Mouse (Mus musculus) erythroblast, embryonic 14.5 days (primary cell): ENCODE data around the gene Tsn. TPM values are rescaled to one million over a fixed set of nuclear protein-coding genes. Genes with fewer than 3 reads are reported as not detected.

Experiments
- H3K27me3 ChIP-seq: 2 replicates; pipeline ENCODE4 v1.6.1; 2012; ENCODE audit warnings: inconsistent platforms; ENCODE audit not compliant: control insufficient read depth
- H3K36me3 ChIP-seq: 2 replicates; pipeline ENCODE4 v1.6.1; 2012; ENCODE audit warnings: mild to moderate bottlenecking, inconsistent platforms; ENCODE audit not compliant: control insufficient read depth
- H3K4me1 ChIP-seq: 2 replicates; pipeline ENCODE4 v1.6.1; 2012; ENCODE audit warnings: inconsistent platforms; ENCODE audit not compliant: control insufficient read depth
- H3K4me3 ChIP-seq: replicated peaks from 2 replicates; pipeline ENCODE3; 2012; ENCODE audit warnings: moderate library complexity, mild to moderate bottlenecking, inconsistent platforms
- H3K9me3 ChIP-seq: 2 replicates; pipeline ENCODE4 v1.6.1; 2012; ENCODE audit warnings: low read length, inconsistent platforms, mixed read lengths; ENCODE audit not compliant: control insufficient read depth
- GATA1 ChIP-seq: IDR thresholded peaks from 2 replicates; pipeline ENCODE4 v1.6.1; 2012; ENCODE audit warnings: low read length, inconsistent platforms, mixed read lengths
- TAL1 ChIP-seq: IDR thresholded peaks from 3 replicates; pipeline ENCODE4 v1.6.1; 2012; ENCODE audit warnings: low read length, inconsistent platforms, mixed read lengths
- polyA plus RNA-seq: library from polyadenylated mRNA; stranded (reverse); fragments of >175 nt; gene quantifications from 2 replicates; pipeline ENCODE4 v1.2.3, GENCODE M21; 2012

Gene Tsn
- 0.57 and 1.0 TPM in 2 replicates for polyA plus RNA-seq

DNA sequence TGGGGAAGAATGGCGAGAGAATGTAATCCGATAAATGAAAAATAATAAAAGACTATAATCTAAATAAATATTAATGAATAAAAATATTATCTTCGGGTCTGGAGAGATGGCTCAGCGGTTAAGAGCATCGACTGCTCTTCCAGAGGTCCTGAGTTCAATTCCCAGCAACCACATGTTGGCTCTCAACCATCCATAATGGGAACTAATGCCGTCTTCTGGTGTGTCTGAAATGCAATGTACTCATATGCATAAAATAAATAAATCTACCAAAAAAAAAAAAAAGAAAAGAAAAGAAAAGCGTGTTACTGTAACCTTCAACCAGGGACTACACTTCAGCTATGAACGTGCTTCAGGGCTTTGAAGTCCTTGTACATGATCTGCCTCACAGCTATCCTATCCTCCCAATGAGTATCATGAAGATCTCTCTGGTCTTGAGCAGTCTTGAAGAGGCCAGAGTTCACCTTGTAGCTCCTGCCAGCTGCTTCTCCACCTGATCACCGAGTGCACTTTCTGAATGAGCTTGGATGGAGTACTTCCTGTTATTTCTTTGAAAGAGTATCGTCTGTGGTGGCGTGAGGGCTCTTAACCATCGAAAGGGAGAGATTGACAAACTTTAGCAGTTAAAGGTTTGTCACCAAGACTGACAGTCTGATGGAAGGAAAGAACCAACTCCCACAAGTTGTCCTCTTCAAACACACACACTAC lies at the start of gene Tsn:
Tsn (minus strand) TSS at position 118 of the 705 bp plus-strand sequence.
- Histone ChIP-seq H3K27me3 (peaks cover 2% of the 10 kb centered on the region; the same call in 1 of the 2 replicates), H3K9me3 (no peaks in the 10 kb centered on the region), H3K4me3 (peak within 1 kb of the TSS; percentile 90), H3K4me1 (peaks cover 18% of the 10 kb centered on the region), H3K36me3 (peaks cover 21% of the 10 kb centered on the region)
- no peak for TF ChIP-seq TAL1
- TF ChIP-seq GATA1 = no peak

DNA sequence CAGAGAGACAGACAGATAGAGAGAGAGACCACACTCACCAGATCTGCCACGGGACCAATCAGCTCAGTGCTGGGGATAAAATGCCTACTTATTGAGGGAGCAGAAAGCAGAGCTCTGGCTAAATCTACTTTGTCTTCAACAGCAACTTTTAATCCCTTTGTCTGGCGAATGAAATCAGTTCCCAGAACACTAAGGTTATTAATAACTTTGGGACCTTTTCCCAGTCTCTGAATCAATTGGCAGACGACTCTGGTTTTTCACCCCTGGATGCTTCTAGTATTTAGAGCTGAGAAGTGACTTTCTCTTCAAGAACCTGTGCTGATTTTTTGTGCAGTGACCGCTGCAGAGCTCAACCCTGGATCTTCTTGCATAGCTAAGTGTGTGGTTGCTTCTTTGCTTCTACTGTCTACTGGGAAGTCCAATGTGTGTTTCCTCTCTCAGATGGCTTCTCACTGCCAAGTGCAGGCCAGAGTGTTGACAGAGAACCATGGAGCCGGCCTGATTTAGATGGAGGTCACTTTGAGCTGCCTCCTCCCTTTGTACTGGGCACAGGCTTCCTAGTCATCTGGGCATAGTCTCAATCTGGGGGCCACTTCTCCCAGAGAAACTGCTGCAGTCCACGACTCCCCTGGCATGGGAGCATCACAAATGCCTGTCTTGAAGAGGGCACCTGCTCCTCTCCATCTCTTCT lies 47.7 kb upstream of the Tsn start:
- H3K4me3 ChIP-seq = no peak overlapping the region
- TF ChIP-seq TAL1 = no peak
- no peak for TF ChIP-seq GATA1
- H3K9me3 ChIP-seq = no peaks in the 10 kb centered on the region
- H3K36me3 ChIP-seq = no peaks in the 10 kb centered on the region
- H3K4me1 ChIP-seq = no peaks in the 10 kb centered on the region
- no peaks in the 10 kb centered on the region for H3K27me3 ChIP-seq

DNA sequence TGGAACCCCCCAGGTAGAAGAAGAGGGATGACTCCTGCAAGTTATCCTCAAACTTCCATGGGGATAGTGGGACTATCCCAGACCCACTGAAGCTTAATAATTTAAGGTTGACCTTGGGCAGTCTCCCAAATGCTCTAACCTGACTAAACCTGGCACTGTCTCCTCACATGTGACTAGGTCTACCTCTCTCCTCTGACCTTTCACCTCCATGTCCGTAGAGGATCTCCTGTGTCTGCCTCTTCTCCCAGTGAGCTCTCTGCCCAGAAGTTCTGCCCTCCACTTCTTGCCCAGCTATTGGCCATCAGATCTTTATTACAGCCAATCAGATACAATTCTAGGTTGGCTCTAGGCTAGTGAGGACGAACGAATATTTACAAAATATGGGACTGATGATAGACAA lies 38.4 kb upstream of the Tsn start:
- H3K4me1 ChIP-seq = no peaks in the 10 kb centered on the region
- no peaks in the 10 kb centered on the region for H3K27me3 ChIP-seq
- TF ChIP-seq GATA1 (no peak), TAL1 (no peak)
- no peaks in the 10 kb centered on the region for H3K36me3 ChIP-seq
- H3K4me3 ChIP-seq = no peak overlapping the region
- no peaks in the 10 kb centered on the region for H3K9me3 ChIP-seq

DNA sequence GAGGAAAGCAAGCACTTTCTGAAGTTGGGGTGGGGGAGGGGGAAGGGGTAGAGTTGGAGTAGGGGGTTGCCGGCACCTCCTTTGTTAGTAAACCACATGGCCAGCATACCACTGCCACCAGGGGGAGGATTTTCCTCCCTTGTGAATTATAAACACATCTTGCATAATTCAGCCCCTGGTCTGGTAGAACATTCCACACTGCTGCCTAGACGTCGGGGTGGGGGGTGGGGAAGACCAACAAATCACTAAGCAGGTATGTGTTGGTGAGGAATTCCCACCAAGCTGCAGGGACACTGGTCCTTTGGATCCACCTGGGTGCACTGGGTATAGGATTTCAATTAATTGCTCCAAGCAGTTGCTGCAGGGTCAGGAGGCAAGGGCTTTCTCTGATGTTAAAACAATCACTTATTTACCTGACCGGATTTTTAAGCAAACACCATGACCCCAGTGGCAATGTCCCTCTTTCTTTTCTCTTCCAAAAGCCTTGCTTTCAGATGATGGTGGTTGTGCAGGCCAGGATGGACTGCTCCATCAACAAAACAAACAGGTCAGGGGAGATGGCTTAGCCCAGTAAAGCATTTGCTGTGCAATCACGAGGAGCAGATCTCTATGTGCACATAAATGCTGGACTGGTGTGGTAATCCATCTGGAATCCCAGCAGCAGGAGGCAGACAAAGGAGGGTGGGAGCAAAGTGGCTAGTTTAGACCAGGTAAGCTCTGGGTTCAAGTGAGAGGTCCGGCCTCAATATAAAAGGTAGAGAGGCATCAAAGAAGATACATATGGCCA lies 32.3 kb upstream of the Tsn start:
- H3K27me3 ChIP-seq = peaks cover 2% of the 10 kb centered on the region; the same call in 1 of the 2 replicates
- H3K9me3 ChIP-seq = no peaks in the 10 kb centered on the region
- no peaks in the 10 kb centered on the region for H3K36me3 ChIP-seq
- TF ChIP-seq TAL1 (no peak), GATA1 (no peak)
- H3K4me1 ChIP-seq = no peaks in the 10 kb centered on the region; the same call in 1 of the 2 replicates
- H3K4me3 ChIP-seq = no peak overlapping the region

DNA sequence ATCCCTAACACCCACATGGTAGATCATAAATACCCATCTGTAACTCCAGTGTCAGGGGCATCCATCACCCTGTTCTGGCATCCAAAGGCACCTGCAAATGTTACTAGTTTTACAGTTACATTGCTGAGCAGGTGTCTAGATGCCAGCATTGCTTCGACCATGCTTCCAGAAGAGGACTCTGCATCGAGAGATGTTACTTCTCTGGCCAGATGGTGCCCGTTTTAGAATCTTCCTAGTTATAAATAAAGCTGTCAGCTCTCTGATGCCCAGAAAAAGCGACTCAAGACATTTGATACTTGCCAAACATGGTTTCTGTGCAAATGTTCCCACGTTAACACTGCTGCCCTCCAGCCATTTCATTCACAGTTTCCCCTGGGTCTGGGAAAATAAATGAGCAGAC lies 26.4 kb upstream of the Tsn start:
- H3K4me1 ChIP-seq = peaks cover 2% of the 10 kb centered on the region
- H3K9me3 ChIP-seq = no peaks in the 10 kb centered on the region
- H3K27me3 ChIP-seq = no peaks in the 10 kb centered on the region
- H3K36me3 ChIP-seq = peaks cover 25% of the 10 kb centered on the region
- no peak for TF ChIP-seq GATA1
- TF ChIP-seq TAL1 = no peak
- H3K4me3 ChIP-seq = no peak overlapping the region

DNA sequence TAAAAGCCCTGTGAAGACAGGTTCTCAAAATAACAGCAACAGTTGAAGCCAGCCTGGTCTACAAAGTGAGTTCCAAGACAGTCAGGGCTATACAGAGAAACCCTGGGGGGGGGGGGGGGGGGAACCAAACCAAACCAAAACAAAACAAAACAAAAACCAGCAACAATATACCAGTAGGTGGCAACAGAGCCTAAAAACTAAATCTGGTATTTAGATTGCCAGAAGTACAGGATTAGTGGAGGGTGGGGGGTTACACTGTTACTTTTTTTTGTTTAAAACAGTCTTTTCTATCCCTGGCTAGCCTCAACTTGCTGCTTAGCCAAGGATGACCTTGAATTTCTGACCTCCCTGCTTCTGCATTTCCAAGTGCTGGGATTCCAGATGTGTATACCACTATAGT lies 24.3 kb upstream of the Tsn start:
- H3K36me3 ChIP-seq = peaks cover 46% of the 10 kb centered on the region
- TF ChIP-seq TAL1 (no peak), GATA1 (no peak)
- no peaks in the 10 kb centered on the region for H3K9me3 ChIP-seq
- H3K27me3 ChIP-seq = no peaks in the 10 kb centered on the region
- no peak overlapping the region for H3K4me3 ChIP-seq
- H3K4me1 ChIP-seq = peaks cover 2% of the 10 kb centered on the region

DNA sequence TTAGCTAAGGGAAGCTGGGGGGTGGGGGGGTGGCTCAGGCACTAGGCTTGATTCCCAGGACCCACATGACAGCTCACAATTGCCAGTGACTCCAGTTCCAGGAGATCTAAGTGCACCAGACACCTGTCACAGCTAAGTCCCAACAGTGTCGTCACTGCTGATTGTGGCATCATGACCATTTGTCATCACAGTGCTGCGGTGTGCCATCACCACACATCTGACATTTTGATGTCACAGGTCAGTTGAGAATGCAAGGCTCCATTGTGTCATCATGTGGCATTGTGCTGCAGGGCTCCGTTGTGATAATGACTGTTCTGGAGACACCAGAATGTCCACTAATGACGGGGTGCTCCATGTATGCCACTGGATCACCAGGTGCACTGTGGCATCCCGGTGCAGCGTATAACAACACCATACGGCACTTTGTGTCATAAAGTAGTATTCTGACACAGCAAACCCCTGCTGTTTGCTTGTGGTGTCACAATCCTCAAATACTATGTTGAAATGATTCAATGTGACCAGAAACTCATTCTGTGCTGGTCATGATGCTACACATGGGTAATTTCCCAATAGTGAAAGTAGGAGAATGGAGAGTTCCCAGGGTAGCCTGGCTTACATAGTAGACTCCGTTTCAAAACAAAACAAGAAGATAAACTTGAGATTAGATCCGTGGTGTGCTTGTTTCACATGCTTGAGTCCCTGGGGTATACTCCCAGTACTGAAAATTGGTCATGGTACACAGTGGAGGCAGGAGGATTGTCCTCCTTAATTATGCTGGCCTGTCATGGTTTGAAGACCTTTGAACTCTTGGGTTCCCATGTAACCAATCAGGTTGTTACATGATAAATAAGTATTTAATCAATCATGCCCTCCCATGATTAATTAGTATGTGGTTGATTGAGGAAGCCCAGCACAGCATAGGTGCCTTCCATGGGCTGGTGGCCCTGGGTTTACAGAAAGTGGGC lies 23.5 kb upstream of the Tsn start:
- Histone ChIP-seq H3K36me3 (peaks cover 54% of the 10 kb centered on the region), H3K27me3 (no peaks in the 10 kb centered on the region), H3K4me1 (peaks cover 2% of the 10 kb centered on the region), H3K9me3 (no peaks in the 10 kb centered on the region), H3K4me3 (no peak overlapping the region)
- no peak for TF ChIP-seq TAL1
- no peak for TF ChIP-seq GATA1

- H3K4me1 ChIP-seq = peaks cover 29% of the 10 kb centered on the region
- no peak for TF ChIP-seq GATA1
- no peak for TF ChIP-seq TAL1
These were observed 10.2 kb upstream of the Tsn start, which contains the start of gene Nifk for GRCm38 (mm10) chr1:118321661-118322201. Gene Nifk (plus strand): TSS chr1:118321839.

More at GRCm38 (mm10) chr1:118321661-118322201, 10.2 kb upstream of the Tsn start, which contains the start of gene Nifk:
- Histone ChIP-seq H3K27me3 (peaks cover 27% of the 10 kb centered on the region), H3K36me3 (peaks cover 30% of the 10 kb centered on the region), H3K4me3 (peak within 1 kb of the TSS; percentile 73), H3K9me3 (no peaks in the 10 kb centered on the region)
